Mouse (Mus musculus) right cerebral cortex, postnatal 10 days (tissue): ENCODE results near the gene Hist1h2ab.
"Not testable (repeated sequence)": the region's sequence is repeated elsewhere in the genome, so short reads cannot be mapped to it uniquely, and the experiment has no call there.

Experiments
- DNase-seq, 2 experiments: peaks; one replicate each; pipeline ENCODE4 v3.0.0; 2021; ENCODE audit warnings: low spot score in 2 of 2

The Hist1h2ab gene

GRCm38 (mm10) chr13:23750839-23751477 is at the start of gene Hist1h2ab:
Gene Hist1h2ab (plus strand): TSS chr13:23751126.
- DNase-seq: peak in 1 of 2 experiments; percentile 55

GRCm38 (mm10) chr13:23702220-23702619 is 48.7 kb upstream of the Hist1h2ab start:
- no peak for DNase-seq

- not testable (repeated sequence) for DNase-seq
Observed at GRCm38 (mm10) chr13:23702801-23703200, 48.1 kb upstream of the Hist1h2ab start.

GRCm38 (mm10) chr13:23705751-23706356 is 45.1 kb upstream of the Hist1h2ab start:
- DNase-seq: peak in 1 of 2 experiments; percentile 17

GRCm38 (mm10) chr13:23706771-23707170 is 44.2 kb upstream of the Hist1h2ab start:
- peak in 1 of 2 experiments; percentile 15 for DNase-seq

GRCm38 (mm10) chr13:23708041-23708440 is 42.9 kb upstream of the Hist1h2ab start:
- DNase-seq: peak in 1 of 2 experiments; percentile 13

- peak in 1 of 2 experiments; percentile 12 for DNase-seq
Observed at GRCm38 (mm10) chr13:23708654-23709053, 42.3 kb upstream of the Hist1h2ab start.

- DNase-seq: peak in 1 of 2 experiments; percentile 17
Observed at GRCm38 (mm10) chr13:23709714-23710373, 41.1 kb upstream of the Hist1h2ab start.

- DNase-seq: peak in 1 of 2 experiments; percentile 39
Observed at GRCm38 (mm10) chr13:23710374-23711089, 40.4 kb upstream of the Hist1h2ab start, which contains the start of gene Hfe. Gene Hfe (minus strand): TSS chr13:23710854.

- DNase-seq: no peak
Observed at GRCm38 (mm10) chr13:23716261-23717042, 34.5 kb upstream of the Hist1h2ab start.

GRCm38 (mm10) chr13:23717176-23717575 is 33.8 kb upstream of the Hist1h2ab start:
- DNase-seq: no peak

- DNase-seq: not testable (repeated sequence)
Observed at GRCm38 (mm10) chr13:23717593-23718245, 33.2 kb upstream of the Hist1h2ab start.

GRCm38 (mm10) chr13:23724239-23724638 is 26.7 kb upstream of the Hist1h2ab start:
- DNase-seq: peak in 1 of 2 experiments; percentile 5

- DNase-seq: peak in 1 of 2 experiments; percentile 5
Observed at GRCm38 (mm10) chr13:23725213-23725612, 25.7 kb upstream of the Hist1h2ab start.

- no peak for DNase-seq
Observed at GRCm38 (mm10) chr13:23728472-23729191, 22.3 kb upstream of the Hist1h2ab start.

GRCm38 (mm10) chr13:23729192-23729525 is 21.8 kb upstream of the Hist1h2ab start:
- DNase-seq: peak in 1 of 2 experiments; percentile 26

GRCm38 (mm10) chr13:23729706-23730105 is 21.2 kb upstream of the Hist1h2ab start:
- DNase-seq: no peak

- DNase-seq: no peak
Observed at GRCm38 (mm10) chr13:23730479-23730878, 20.4 kb upstream of the Hist1h2ab start.

GRCm38 (mm10) chr13:23732156-23732804 is 18.6 kb upstream of the Hist1h2ab start:
- DNase-seq: no peak
